Mouse (Mus musculus) cerebellum, adult 11 months (tissue): ENCODE measurements around the gene Scn11a.

ENCODE experiments used
- DNase-seq: peaks from one replicate; pipeline ENCODE4 v3.0.0; 2022

Scn11a gene

DNA sequence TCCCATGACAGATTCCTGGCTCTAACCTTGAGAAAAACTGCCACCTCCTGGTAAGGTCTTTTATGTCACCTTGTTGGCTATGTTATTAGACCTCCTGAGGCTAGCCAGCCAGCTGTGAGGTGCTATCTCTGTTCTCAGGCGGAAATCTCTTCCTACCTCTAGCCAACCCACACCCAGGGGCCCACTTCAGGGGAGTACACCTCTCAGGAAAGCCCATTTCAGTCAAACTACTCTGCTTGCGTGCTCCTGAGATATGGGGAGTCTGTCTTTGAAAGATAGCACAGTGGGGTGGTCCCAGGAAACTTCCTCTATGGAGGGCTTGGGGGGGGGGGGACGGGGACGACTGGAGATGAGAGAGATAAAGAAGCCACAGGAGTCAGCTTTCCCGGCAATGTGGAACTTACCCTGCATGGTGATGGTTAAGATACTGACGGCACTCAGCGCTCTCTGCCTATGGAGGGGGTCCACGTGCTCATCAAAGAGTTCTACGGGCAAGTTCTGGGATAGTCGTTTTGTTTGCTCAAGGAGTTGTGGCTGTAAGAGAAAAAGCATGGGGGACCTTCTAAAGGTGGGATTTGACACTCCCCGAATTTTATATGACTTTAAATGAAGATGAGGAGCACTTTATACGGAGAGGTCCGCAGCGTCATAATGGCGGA is 29.9 kb downstream of the Scn11a start:
- no peak for DNase-seq

DNA sequence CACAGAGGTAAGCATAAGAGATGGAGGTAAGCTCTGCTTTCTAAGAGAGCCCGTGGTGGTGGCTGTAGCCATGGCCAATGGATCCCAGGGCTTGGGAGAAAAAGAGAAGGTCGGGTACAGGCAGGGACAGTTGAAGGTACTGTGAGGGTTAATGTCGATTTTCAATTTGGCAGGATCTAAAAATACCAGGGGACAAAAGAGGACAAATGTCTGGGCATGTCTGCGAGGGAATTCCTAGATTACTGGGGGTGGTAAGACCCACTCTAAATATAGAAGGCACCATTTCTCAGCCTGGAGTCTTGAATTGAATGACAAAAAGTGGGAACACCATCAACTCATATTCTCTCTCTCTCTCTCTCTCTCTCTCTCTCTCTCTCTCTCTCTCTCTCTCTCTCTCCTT is 30.8 kb downstream of the Scn11a start:
- no peak for DNase-seq

DNA sequence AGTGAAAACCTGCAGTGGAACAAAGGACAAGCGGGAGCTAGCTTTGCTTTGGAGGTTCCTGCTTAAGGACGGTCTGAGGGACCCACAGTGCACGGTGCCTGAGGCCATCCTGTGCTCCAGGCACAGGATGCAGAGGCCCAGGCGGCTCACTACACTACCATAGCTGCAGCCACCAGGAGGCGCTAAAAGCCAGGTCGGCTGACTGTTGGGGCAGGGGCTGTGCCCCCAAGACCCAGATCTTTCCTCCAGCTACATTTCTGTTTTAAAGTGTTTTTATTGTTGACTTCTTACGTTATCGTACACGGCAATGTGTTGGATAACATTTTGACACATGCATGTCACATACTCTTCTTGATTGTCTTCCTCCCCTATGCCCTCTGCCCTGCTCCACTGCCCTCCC is 32.8 kb downstream of the Scn11a start:
- no peak for DNase-seq

DNA sequence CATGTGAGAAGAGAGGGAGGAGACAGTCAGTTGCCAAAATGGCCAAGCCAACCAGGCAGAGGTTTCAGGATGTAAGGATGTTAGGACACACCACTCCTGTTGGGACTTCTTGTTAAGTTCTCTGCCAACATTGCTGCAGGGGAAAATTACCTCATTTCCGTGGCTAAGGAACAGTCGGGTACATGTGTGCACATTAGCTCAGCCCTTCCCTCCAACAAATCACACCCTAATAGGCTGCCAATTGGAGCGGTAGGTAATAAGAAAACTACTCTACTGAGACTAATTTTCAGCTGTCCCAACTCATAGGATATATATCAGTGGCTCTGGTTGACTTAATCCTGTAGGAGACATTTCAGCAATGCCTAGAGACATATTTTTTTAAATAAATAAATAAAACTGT is 44.4 kb downstream of the Scn11a start:
- no peak for DNase-seq

DNA sequence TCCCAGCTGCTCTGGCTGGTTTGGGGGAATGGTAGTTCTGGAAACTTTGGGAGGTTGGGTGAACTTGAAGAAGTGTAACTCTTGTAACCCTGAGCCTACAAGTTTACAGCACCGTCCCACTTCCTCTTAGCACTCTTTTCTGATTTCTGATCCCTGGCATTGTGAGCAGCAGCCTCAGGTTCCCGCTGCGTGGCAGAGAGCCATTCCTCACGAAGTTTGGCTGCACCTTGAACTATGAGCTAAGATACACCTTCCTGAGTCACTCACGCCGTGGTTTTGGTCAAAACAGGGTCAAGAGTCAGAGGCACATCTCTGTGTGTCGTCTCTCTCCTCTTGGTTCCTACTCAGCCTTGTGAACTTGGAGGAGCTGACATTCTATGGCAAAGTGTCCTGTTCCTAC is 48.6 kb downstream of the Scn11a start:
- no peak for DNase-seq

DNA sequence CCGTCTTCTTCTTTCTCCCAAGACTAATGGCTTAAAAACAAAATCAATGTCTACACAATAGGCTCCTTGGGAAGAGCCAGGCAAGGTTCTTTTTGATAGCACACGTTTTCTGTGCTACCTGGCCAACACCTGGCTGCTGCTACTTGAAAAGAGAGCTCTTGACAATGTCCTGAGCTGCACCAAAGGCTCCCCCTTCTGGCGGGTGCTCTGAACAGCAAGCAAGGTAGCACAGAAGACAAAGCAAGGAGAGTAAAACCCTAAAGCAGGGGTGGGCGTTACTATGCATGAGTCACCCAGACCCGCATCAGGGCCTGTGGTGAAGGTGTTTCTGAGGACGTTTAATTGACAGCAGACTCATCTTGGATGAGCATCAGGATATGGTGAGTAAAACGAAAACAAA is 56.7 kb downstream of the Scn11a start:
- no peak for DNase-seq

DNA sequence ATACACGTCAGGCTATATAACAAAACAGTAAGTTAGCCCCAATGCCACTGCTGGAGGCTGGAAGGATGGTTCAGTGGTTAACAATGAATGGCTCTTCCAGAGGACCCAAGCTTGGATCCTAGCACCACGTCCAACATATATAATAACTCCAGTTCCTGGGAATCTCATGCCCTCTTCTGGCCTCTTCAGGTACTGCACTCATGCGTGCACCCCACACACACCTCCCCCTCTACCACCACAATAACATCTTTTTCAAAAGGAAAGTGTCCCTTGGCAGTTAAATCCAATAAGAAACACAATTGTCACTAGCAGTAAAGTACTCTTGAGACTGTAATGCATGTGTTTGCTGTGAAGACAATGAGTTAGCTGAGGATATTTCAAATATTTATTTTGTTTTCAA is 65.0 kb downstream of the Scn11a start:
- no peak for DNase-seq

DNA sequence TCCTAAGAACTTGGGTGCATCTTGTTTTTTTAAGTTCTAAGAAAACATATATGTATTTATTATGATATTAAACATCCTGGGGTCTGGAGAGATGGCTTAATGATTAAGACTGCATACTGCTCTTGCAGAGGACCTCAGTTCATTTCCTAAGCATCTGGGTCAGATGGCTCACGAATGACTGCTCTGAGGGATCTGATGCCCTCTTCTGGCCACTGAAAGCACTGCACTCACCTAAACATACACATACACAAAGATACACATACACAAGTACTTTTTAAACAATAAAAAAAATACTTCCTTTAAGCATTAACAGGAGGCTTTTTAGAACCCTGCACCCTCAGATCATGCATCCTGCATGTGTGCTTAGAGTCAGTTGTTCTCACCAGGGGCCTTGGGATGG is 65.8 kb downstream of the Scn11a start:
- no peak for DNase-seq

DNA sequence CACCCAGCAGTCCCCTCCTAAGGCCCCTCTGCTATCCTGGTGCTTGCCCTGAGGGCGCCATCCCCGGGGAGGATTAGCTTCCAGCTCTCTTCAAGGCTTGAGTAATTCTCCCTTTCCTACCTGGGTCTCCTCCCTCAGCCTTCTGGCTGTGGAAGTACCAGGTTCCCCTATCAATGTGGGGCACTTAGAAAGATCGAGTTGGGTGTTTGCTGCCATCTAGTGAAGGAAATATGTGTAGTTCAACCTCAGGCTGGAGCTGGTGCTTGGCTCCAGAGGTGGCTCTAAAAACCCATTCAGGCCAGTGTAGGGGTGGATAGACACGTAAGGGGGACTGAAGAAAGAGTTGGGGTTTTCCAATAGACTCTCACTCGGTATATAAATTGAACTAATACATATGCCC is 73.7 kb downstream of the Scn11a start:
- DNase-seq, result no peak

DNA sequence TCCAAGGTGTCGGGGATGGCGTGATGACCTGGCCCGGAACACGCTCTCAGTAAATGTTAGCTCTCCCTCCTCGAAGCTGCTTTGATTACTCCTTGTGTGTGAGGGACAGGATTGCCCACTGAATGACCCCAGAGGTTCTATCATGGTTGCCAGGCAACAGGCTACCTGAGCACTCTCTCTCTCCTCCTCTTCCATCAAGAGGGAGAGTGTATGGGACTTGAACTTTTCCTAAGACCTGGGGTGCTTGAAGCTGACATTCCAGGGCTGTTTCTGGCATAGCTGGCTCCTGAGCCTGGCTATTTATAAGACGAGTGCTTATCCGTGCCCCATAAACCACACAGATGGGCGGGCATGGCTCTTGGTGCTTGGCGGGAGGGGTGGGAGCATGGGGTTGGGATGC is 76.1 kb downstream of the Scn11a start:
- DNase-seq, result no peak

DNA sequence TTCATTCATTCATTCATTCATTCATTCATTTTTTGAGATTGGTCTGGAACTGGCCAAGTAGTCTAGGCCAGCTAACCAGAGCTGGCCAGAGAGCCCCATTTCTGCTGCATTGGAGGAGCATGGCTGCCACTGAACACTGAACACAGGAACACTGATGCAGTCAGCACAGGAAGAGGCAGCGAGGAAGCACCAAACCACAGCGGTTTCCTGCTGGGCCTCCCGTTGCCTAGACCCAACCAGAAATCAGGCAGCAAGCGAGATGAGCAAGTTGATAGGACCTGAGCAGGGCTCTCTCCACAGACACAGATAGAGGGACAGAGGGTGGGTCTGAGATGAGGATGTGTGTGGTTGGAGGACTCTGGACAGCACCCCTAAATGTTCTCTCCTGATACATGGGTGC is 81.4 kb downstream of the Scn11a start:
- no peak for DNase-seq

DNA sequence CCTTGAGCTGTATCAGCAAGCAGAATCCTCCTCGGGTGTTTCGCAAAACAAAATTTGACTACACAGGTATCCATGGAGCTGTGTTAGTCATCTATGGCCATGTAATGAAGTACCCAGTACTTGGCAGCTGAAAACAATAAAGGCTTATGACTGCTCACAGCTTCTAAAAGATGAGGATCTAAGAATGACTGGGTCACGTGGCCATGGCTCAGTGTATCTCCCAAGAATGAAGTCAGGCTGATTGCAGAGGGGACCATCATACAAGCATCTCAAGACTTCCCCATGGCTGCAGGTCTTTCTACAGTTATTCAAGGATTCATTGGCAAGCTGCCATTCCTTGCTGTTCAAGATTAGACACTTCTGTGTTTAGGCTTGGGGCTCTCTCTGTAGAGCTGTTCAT is 81.9 kb downstream of the Scn11a start:
- DNase-seq, result no peak

DNA sequence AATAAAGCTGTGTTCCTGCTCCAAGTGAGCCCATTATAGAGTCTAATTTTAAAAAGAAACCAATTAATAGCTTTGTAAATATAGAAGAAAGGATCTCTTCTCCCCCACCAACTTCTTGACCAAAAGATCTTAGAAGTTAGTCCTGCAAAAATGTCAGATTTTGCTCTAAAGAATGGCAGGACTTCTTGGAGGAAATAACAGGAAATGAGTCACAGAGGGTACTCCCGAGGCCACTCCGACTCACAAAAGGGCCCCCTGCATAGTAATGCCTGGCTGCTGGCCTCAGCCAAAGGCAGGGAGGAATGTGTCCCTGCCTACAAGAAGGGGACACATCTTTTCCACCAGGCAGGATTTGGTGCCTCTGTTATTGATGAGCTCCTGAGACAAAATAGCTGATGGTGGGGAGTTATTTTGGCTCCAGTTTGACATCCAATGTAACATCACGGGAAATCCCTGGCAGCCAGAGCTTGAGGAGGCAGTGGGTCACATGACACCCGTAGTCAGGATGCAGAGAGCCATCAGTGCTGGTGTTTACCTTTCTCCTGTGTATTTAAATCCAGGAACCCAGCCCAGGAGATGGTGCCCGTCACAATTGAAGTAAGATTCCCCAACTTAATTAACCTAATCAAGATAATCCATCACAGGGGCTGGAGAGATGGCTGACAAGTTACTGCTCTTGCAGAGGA is 84.0 kb downstream of the Scn11a start:
- no peak for DNase-seq

DNA sequence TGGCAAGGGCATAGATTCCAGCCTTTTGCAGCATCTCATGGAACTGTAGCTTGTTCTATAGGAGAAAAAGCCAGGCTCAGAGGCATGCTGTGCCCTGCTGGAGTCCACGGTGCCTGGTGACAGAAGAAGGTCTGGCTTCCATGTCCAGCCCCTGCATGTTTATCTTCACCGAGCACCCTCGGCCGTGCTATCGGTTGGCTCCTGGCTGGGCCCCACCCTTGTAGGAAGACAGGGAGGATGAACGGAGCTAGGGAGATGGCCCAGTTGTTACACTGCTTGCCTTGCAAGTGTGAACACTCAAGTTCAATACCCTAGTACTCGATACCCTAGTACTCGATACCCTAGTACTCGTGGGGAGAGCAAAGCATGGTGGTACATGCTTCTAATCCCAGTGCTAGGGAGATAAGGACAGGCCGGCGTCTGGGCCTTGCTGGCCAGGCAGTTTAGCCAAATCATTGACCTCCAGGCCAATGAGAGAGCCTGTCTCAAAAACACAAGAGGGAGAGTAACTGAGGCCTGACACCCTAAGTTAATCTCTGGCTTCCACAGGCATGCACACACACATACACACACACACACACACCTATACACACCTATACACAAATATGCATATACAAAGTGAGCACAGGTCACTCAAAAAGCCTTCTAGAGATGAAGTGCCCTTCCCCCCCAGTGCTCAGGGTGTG is 96.7 kb downstream of the Scn11a start:
- no peak for DNase-seq

DNA sequence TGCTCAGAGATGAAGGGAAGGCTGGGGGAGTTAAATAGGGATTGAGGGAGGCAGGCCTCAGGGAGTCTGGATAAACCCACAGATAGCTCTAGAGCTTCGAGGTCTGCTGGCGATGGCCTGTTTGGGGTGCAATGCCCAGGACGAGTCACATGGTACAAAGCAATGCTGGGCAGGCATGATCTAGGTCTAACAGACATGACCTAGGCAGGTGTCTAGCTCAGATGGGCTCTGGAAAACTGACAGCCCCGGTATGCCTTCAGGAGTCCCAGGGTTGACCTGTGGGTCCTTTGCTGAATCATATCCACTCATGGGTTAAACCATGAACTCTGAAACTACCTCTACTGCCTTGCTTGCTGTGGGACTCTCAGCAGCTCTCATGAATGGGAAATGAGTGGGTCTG is 98.3 kb downstream of the Scn11a start:
- DNase-seq, result no peak

DNA sequence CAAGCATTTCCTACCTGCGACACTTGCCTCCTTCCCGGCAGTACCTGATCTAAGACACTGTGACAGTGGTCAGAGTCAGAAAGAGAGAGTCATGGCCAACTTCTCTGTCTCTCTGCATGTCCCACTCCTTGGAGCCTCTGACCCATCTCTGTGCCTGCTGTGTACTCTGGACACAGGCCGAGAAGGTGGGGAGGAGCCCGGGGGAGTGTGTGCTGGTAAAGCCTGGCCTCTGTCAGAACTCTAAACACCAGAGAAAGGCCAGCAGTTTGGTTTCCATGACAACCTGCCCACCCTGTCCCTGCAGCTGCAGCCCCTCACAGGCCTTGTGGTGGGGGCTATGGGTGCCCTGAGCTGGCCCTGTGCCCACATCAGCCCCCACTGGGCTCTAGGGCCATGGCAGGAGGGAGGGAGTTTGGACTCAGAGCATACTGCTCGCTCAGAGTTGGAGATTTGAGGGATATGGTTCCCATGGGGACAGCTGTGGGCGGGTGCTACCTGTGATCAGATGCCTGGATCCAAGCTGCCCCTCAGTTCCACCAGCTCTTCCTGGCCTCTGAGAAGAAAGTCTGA is 99.9 kb downstream of the Scn11a start:
- DNase-seq, result no peak

DNA sequence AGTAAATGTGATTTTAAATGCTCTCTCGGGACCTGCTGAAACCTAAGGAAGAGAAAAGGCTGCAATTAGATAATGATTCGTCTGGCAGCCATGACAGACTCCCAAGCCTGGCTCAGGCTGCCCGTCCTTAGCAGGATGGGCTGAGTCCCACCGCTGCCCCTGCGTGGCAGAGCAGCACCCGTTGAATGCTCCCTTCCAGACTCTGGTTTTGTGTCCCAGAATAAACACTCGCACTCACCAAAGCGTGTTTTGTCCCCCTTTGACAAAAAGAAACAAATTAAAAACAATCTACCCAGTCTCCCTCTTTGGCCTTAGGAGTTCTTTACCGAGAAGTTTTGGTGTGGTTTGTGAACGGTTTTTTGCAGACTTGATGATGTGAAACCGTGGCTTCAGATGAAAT is 106.0 kb downstream of the Scn11a start, which contains the start of gene Scn10a:
Scn10a (minus strand) TSS at position 101 of the 400 bp plus-strand sequence.
- DNase-seq, result no peak

DNA sequence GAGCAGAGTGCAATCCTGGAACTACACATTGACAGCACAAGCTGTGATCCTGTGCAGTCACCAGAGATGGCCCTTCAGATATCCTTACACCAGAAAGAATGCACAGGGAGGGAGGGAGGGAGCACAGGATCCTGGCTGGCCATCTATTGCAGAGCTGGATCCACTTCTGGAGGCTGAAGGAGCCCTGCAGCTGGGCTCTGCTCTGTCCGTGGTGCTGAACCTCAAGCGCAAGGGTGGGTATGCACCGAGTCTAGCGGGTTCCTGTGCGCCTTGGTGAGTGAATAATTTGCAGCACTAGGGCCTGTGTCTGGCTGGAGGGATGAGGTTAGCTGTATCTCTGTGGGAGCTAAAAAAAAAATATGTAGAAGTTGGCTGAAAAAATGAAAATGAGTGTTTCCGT is 118.6 kb downstream of the Scn11a start:
- DNase-seq, result no peak
